Mouse (Mus musculus): Measurements from ENCODE around the gene Gm17535. TPM values are rescaled to one million over a fixed set of nuclear protein-coding genes. Genes with fewer than 3 reads are reported as not detected.
"Not testable (repeated sequence)": the region's sequence is repeated elsewhere in the genome, so short reads cannot be mapped to it uniquely, and the experiment has no call there.

The Gm17535 gene
- total and polyA plus RNA-seq, 3 experiments = not detected

GRCm38 (mm10) chr9:3023985-3024648, 10.3 kb upstream of the Gm17535 start:
- H3K9me3 ChIP-seq (replicated peaks; ENCODE audit: low read length); H3K27ac ChIP-seq (ENCODE audit: insufficient read depth, low read depth); H3K36me3 ChIP-seq (replicated peaks in 1 of 2; ENCODE audit: control insufficient read depth in 1 of 2, insufficient read depth in 1 of 2, low read length in 1 of 2); DNase-seq (ENCODE audit: extremely low read depth); dilution Hi-C loops (cut with MboI; ENCODE audit: extremely low pct_ligation_motif_present, extremely low pct_unique_long_range_greater_than_20kb, low sequenced_read_pairs); H3K79me2 ChIP-seq (replicated peaks; ENCODE audit: control insufficient read depth, extremely low read depth, insufficient read depth, poor library complexity, severe bottlenecking); H3K9ac ChIP-seq (ENCODE audit: insufficient read depth, low read depth); H3K4me2 ChIP-seq (ENCODE audit: insufficient read depth, low read depth, poor library complexity, severe bottlenecking); H3K4me1 ChIP-seq (ENCODE audit: control insufficient read depth in 1 of 2, insufficient read depth in 2 of 2); H3K4me3 ChIP-seq (replicated peaks in 1 of 3; ENCODE audit: low read depth in 2 of 3, low read length in 2 of 3, poor library complexity in 1 of 3); H3K27me3 ChIP-seq (replicated peaks); in situ Hi-C loops (cut with MboI; ENCODE audit: low pct_ligation_motif_present, low pct_unique_long_range_greater_than_20kb, low sequenced_read_pairs): not testable (repeated sequence)

GRCm38 (mm10) chr9:3024912-3025467, 9.4 kb upstream of the Gm17535 start, which contains the start of gene Gm10717:
Gm10717 (plus strand) TSS chr9:3025417.
- H3K4me3 ChIP-seq (replicated peaks in 1 of 3; ENCODE audit: low read depth in 2 of 3, low read length in 2 of 3, poor library complexity in 1 of 3); H3K4me1 ChIP-seq (ENCODE audit: control insufficient read depth in 1 of 2, insufficient read depth in 2 of 2); H3K27ac ChIP-seq (ENCODE audit: insufficient read depth, low read depth); H3K4me2 ChIP-seq (ENCODE audit: insufficient read depth, low read depth, poor library complexity, severe bottlenecking); DNase-seq (ENCODE audit: extremely low read depth); H3K79me2 ChIP-seq (replicated peaks; ENCODE audit: control insufficient read depth, extremely low read depth, insufficient read depth, poor library complexity, severe bottlenecking); H3K9ac ChIP-seq (ENCODE audit: insufficient read depth, low read depth); H3K9me3 ChIP-seq (replicated peaks; ENCODE audit: low read length); H3K27me3 ChIP-seq (replicated peaks); dilution Hi-C loops (cut with MboI; ENCODE audit: extremely low pct_ligation_motif_present, extremely low pct_unique_long_range_greater_than_20kb, low sequenced_read_pairs); in situ Hi-C loops (cut with MboI; ENCODE audit: low pct_ligation_motif_present, low pct_unique_long_range_greater_than_20kb, low sequenced_read_pairs); H3K36me3 ChIP-seq (replicated peaks in 1 of 2; ENCODE audit: control insufficient read depth in 1 of 2, insufficient read depth in 1 of 2, low read length in 1 of 2): not testable (repeated sequence)

GRCm38 (mm10) chr9:3025653-3026052, 8.7 kb upstream of the Gm17535 start:
- H3K4me3 ChIP-seq (replicated peaks in 1 of 3; ENCODE audit: low read depth in 2 of 3, low read length in 2 of 3, poor library complexity in 1 of 3); in situ Hi-C loops (cut with MboI; ENCODE audit: low pct_ligation_motif_present, low pct_unique_long_range_greater_than_20kb, low sequenced_read_pairs); H3K27me3 ChIP-seq (replicated peaks); H3K4me1 ChIP-seq (ENCODE audit: control insufficient read depth in 1 of 2, insufficient read depth in 2 of 2); H3K79me2 ChIP-seq (replicated peaks; ENCODE audit: control insufficient read depth, extremely low read depth, insufficient read depth, poor library complexity, severe bottlenecking); H3K4me2 ChIP-seq (ENCODE audit: insufficient read depth, low read depth, poor library complexity, severe bottlenecking); H3K36me3 ChIP-seq (replicated peaks in 1 of 2; ENCODE audit: control insufficient read depth in 1 of 2, insufficient read depth in 1 of 2, low read length in 1 of 2); dilution Hi-C loops (cut with MboI; ENCODE audit: extremely low pct_ligation_motif_present, extremely low pct_unique_long_range_greater_than_20kb, low sequenced_read_pairs); H3K27ac ChIP-seq (ENCODE audit: insufficient read depth, low read depth); H3K9ac ChIP-seq (ENCODE audit: insufficient read depth, low read depth); H3K9me3 ChIP-seq (replicated peaks; ENCODE audit: low read length); DNase-seq (ENCODE audit: extremely low read depth): not testable (repeated sequence)

- in situ Hi-C loops (cut with MboI; ENCODE audit: low pct_ligation_motif_present, low pct_unique_long_range_greater_than_20kb, low sequenced_read_pairs); H3K4me2 ChIP-seq (ENCODE audit: insufficient read depth, low read depth, poor library complexity, severe bottlenecking); H3K79me2 ChIP-seq (replicated peaks; ENCODE audit: control insufficient read depth, extremely low read depth, insufficient read depth, poor library complexity, severe bottlenecking); H3K4me1 ChIP-seq (ENCODE audit: control insufficient read depth in 1 of 2, insufficient read depth in 2 of 2); H3K27ac ChIP-seq (ENCODE audit: insufficient read depth, low read depth); dilution Hi-C loops (cut with MboI; ENCODE audit: extremely low pct_ligation_motif_present, extremely low pct_unique_long_range_greater_than_20kb, low sequenced_read_pairs); H3K4me3 ChIP-seq (replicated peaks in 1 of 3; ENCODE audit: low read depth in 2 of 3, low read length in 2 of 3, poor library complexity in 1 of 3); H3K9me3 ChIP-seq (replicated peaks; ENCODE audit: low read length); H3K36me3 ChIP-seq (replicated peaks in 1 of 2; ENCODE audit: control insufficient read depth in 1 of 2, insufficient read depth in 1 of 2, low read length in 1 of 2); DNase-seq (ENCODE audit: extremely low read depth); H3K9ac ChIP-seq (ENCODE audit: insufficient read depth, low read depth); H3K27me3 ChIP-seq (replicated peaks): not testable (repeated sequence)
Observed at GRCm38 (mm10) chr9:3026136-3026535, 8.3 kb upstream of the Gm17535 start.

GRCm38 (mm10) chr9:3026741-3027140, 7.7 kb upstream of the Gm17535 start:
- H3K4me3 ChIP-seq (replicated peaks in 1 of 3; ENCODE audit: low read depth in 2 of 3, low read length in 2 of 3, poor library complexity in 1 of 3); dilution Hi-C loops (cut with MboI; ENCODE audit: extremely low pct_ligation_motif_present, extremely low pct_unique_long_range_greater_than_20kb, low sequenced_read_pairs); H3K4me2 ChIP-seq (ENCODE audit: insufficient read depth, low read depth, poor library complexity, severe bottlenecking): not testable (repeated sequence)

More at GRCm38 (mm10) chr9:3026741-3027140, 7.7 kb upstream of the Gm17535 start:
- H3K27ac ChIP-seq (ENCODE audit: insufficient read depth, low read depth); DNase-seq (ENCODE audit: extremely low read depth); H3K4me1 ChIP-seq (ENCODE audit: control insufficient read depth in 1 of 2, insufficient read depth in 2 of 2); H3K9ac ChIP-seq (ENCODE audit: insufficient read depth, low read depth); H3K27me3 ChIP-seq (replicated peaks); H3K36me3 ChIP-seq (replicated peaks in 1 of 2; ENCODE audit: control insufficient read depth in 1 of 2, insufficient read depth in 1 of 2, low read length in 1 of 2); H3K9me3 ChIP-seq (replicated peaks; ENCODE audit: low read length); in situ Hi-C loops (cut with MboI; ENCODE audit: low pct_ligation_motif_present, low pct_unique_long_range_greater_than_20kb, low sequenced_read_pairs); H3K79me2 ChIP-seq (replicated peaks; ENCODE audit: control insufficient read depth, extremely low read depth, insufficient read depth, poor library complexity, severe bottlenecking): not testable (repeated sequence)

Measured in CH12.LX (cell line).